Mouse (Mus musculus) adrenal gland, postnatal 14 days (tissue): Measurements from ENCODE around the gene Baz2a. TPM values are rescaled to one million over a fixed set of nuclear protein-coding genes. Genes with fewer than 3 reads are reported as not detected.
"Not testable (repeated sequence)": the region's sequence is repeated elsewhere in the genome, so short reads cannot be mapped to it uniquely, and the experiment has no call there.

ENCODE experiments used
- DNase-seq: peaks from one replicate; pipeline ENCODE4 v3.0.0; 2021; ENCODE audit warnings: mixed read lengths
- total RNA-seq: library from RNA; stranded (reverse); gene quantifications from 2 replicates; pipeline ENCODE4 v1.2.3, GENCODE M21; 2021

The Baz2a gene
- total RNA-seq, 1 experiment from 2014 or later, result 44.3 TPM

DNA sequence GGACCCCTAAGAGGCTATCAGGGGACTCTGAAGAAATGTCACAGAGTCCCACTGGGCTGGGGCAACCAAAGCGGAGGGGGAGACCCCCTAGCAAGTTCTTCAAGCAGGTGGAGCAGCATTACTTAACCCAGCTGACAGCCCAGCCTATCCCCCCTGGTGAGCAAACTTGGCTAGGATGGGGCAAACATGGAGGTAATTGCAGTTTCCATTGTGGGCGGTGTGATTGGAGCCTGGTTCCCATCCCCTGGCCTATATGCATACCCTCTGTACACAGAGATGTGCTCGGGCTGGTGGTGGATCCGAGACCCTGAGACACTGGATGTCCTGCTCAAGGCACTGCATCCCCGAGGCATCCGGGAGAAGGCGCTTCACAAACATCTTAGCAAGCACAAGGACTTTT lies 32.5 kb downstream of the Baz2a start:
- no peak for DNase-seq

DNA sequence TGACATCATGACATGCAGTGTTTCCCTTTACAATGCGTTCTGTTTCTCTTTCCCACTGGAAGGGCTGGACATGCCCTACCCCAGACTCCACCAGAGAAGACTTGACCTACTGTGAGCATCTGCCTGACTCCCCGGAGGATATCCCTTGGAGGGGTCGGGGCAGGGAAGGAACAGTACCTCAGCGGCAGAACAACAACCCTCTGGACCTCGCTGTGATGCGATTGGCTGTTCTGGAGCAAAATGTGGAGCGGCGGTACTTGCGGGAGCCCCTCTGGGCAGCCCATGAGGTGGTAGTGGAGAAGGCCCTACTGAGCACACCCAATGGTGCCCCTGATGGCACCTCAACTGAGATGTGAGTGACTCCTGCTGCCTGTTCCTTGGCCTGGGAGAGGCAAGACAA lies 33.5 kb downstream of the Baz2a start:
- no peak for DNase-seq

DNA sequence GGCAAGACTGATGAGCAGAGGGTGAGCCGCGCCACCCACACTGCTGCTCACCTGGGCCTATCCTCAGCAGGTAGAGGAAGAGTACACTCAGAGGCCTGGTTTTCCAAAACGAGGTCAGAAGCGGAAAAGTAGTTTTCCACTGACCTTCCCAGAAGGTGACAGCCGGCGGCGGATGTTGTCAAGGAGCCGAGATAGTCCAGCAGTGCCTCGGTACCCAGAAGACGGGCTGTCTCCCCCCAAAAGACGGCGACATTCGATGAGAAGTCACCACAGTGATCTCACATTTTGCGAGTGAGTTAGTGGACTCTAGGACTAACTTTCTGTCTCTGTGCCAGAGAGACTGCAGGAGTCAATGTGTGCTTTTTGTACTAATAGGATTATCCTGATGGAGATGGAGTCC lies 34.6 kb downstream of the Baz2a start:
- DNase-seq, result no peak

DNA sequence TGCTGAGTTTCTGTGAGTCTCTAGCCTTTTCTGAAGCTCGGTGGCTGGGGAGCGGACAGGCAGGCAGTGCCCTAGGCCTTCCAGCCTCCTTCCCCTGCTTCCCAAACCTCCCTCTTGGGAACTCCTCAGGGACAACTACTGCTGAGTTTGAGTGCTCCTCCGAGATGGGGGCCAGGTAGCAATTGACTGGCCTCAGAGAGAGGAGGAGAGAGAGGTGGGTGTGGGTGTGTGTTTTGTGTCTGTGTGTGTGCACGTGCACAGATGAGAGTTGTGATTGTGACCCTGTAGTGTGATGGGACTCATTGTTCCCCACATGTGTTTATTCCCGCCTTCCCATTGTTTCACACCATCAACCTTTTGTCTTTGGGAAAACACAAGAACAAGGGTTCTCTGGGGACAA lies 36.1 kb downstream of the Baz2a start:
- DNase-seq, result no peak

DNA sequence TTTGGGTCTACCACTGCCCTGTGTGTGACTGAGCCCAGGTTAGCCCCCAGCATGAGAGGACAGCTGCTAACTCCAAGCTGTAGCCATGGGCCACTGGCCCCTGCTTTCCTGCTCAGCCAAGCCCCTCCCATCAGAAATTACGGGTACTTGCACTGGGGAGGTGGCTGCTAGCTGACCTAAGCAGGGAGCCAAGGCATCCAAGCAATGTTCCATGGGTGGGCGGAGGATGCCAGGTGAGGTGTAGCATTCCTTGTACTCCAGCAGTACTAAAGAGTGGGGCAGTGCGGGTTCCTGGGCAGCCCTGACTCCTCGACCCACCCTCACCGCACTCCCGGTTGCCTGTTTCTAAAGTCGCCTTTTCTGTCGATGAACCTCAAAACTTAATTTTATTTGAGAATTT lies 36.8 kb downstream of the Baz2a start:
- DNase-seq, result no peak

DNA sequence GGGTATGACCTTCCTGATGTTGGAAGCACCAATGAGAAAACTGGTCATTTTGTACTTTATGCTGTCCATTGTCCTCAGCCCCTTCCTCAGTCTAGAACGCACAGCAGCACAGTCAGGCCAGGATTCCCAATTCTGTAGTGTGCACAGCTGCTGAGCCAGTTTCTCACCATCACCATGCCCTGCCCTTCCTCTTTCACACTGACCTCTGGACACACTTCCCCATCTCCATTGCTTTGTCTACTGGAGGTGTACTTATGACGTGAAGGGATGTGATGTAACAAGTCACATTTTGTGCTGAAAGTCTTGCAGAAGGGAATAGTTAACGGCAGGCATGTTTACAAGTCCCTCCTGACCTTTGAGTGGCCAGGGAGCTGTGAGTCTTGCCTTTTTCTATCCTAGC lies 39.9 kb downstream of the Baz2a start:
- no peak for DNase-seq

DNA sequence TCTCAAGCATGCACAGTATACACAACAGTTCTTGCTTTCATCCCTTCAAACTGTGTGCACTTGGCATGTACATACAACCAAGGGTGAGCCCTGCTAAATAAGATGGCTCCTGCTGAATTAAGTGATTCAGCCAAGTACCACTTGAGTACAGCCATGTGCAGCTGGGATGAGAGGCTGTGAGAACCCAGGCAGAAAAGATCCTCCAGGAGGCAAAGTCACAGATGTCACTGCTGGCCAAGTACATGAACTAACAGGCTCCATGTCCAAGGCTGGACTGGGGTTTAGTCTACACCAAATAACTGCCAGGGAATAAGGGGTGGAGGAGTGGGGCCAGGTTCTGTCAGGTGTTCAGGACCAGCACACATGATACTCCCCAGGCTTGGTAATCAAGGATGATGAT lies 40.4 kb downstream of the Baz2a start:
- DNase-seq, result no peak

DNA sequence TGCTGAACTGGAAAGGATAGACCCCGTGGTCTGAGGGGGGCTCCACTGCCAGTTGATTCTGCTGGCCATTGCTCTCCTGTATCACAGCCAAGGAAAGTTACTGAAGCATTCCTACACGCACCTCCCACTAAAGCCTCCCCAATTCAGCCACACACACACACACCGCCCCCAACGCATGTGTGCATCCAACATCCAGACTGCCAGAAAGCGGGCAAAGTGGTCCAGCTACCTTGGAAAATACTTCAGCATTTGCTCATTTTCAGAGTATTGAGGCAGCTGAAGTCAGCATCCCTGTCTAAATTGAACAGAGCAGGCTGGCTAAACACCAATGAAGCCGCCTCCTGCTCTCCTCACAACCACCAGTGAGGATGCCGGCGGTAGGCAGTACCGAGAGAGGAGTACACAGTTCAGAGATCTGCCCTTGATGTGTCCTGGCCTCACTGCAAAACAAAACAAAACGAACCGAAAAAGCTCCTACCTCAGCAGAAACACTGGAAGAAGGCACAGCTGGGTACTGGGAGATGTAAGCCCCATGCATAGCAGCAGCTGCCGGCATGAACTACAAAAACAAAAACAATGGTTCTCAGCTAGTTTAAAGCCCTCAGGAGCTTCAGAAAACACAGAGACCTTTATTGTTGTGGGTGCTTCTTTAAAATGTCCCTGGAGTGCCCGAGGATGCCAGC lies 42.4 kb downstream of the Baz2a start:
- no peak for DNase-seq

DNA sequence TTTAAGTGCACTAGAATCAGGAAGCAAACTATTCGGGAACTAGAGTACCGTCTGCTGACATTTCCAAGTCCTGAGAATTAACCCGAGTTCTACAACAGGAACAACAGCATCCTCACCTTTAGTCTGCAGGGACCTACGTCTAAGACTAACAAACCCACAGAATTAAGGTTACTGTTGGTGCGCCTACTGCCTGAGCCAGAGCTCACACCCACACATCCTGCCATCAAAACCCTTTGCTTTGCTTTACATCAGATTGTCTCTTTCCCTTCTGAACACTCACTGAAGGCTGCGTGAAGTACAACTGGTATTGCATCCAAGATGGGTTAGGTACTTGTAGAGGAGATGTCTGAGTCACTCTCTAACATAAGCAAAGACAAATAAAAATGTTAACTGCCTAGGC lies 44.0 kb downstream of the Baz2a start:
- DNase-seq, result no peak

DNA sequence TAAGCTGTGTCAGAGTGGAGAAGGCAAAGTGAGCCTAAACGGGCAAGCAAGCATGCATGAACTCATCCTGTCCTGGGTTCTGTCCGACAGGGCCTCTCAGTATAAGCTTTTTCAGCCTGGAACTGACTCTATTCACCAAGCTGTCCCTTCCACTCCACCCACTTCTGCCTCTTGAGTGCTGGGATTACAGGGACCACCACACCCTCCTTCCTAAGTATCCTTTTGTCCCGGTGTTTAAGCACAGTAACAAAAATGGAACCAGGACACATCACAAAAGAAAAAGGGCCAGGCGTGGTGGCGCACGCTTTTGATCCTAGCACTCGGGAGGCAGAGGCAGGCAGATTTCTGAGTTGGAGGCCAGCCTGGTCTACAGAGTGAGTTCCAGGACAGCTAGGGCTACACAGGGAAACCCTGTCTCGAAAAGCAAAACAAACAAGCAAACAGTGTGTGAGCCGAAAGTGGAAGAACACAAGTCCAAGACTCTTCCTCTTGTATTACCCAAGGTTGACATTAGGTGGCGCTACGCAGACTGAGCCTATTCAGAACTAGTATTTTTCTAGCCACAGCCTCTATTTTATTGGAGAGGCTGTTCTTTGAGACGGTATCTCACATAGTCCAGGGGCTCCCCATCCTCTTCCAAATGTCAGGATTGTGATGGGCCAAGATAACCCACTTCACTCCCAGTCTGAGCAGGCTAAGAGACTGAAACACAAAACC lies 49.0 kb downstream of the Baz2a start:
- peak; percentile 77 for DNase-seq

DNA sequence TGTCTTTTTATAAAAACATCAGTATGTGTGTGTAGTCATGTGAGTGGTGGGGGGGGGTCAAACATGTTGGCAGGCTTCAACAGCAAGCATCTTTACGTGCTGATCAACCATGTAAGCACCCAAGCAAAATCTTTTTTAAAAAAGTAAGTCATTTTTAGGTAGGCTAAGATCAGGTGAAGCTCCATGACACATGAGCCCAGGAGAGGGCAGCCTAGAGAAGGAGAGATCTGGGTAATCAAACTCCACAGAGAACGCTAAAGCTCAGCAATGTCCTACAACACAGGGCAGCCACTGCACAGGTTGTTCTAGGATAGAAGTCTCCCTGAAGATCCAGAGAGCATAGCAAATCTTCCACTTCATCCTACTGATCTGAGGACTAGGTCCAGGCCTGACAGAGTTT lies 50.8 kb downstream of the Baz2a start:
- no peak for DNase-seq

DNA sequence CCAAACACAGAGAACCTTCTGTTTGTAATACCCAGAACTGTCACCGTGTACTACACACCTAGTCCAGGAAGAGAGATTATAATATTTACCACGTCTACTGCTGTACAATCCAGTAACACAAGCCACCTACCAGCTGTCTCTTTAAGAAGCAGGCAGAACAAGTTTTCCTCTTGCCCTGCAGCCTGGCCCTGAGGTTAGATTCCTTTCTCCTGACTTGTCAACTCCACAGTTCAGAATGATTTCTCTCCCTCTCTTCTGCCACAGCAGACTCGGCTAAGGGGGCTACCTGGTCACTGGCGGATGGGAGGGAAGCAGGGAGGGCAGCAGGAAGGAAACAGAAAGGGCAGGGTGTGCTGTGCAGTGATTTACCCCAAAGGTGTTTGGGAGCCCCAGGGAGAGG lies 52.3 kb downstream of the Baz2a start:
- DNase-seq, result peak; percentile 43

DNA sequence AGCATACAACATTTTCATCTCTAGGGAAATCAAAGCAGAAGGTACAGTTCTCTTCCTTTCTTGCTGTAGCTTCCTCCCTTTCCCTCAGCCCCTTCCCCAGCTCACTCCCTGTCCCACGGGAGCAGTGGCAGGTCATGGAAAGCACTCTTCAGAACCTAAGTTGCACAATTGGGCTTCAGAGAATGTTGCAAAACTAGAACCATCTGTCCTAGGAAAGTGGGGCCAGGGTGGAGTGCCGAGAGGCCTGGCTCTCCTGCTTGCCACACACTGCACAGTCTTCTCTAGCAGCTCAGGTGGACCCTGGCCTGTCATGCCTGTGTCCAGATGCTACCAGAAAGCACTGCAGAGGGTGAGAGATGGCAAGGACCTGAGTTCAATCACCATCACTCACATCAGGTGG lies 53.6 kb downstream of the Baz2a start:
- peak; percentile 66 for DNase-seq

DNA sequence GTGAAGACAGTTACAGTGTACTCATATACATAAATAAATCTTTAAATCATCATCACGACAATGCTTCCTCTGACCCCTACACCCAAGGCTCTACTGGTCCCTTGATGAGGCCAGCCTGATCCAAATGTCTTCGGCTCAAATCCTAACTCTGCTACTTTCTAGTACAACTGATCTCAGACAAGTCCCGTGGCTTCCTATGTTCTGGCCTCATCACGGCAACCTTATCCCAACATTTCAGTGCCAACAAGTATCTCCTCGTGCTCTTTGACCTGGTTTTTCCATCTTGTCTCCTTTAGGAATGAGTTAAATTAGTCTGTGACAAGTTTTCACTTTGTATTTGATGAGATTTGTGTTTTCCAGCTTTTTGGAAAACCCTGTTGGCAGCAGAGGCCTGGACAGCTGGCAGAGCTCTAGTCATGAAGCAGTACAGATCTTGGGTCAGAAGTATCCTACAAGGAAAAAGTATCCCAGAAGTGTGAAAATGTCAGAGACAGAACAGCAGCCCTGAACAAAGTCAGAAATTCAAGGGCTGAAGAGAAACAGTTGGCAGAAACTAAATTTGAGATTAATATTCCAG lies 57.5 kb downstream of the Baz2a start:
- DNase-seq, result no peak

DNA sequence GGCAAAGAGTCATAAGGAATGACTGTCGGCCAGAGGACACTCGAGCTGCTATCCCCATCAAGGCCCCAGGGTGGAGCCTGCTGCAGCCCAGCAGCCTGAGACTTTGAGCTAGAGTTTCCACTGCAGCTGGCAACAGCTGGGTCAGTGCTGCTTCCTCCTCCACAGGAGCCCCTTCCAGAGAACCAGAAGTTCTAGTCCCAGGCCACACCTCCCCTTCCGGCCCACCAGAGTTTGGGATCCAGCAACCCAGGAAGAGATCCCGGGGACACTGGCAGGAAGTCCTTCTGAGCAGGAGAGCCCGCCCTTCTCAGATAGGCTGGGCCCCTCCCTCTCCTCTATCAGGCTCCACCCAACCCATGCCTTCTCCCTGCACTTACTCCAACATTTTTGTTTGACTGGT lies 58.2 kb downstream of the Baz2a start:
- DNase-seq, result peak; percentile 91

DNA sequence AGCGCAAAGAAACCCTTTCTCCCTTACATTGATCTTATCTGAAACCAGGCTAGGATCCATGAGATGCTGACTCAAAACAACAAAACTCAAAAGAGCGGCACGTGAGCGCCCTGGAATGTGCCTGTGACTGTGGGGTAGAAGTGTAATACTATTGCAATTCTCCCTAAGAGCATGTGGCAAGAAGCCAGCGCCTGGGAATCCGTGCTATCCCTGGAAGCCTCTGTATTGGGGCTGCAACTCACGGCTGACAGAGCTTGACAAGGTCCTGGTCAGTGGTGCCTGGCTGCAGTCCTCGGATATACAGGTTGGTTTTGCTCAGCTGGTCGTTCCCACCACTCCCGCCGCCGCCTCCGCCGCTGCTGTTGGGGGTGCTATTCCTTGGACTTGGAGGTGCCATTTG lies 59.6 kb downstream of the Baz2a start:
- DNase-seq, result peak; percentile 84

DNA sequence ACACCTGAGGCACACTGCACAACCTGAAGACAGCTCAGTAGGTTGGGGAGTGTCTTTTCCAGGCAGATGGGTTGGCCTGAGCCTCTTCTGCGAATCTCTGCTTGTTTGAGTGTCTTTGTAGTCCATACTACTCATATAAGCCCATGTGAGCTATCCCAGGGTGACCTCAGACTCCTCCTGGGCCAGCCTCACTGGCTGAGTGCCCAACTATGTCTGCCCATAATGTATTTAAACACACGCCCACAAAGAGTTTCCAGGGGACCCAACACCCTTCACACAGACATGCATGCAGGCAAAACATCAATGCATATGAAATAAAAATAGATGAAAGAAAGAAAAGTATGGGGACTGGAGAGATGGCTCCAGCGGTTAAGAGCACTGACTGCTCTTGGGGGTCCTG lies 62.6 kb downstream of the Baz2a start:
- DNase-seq, result no peak

DNA sequence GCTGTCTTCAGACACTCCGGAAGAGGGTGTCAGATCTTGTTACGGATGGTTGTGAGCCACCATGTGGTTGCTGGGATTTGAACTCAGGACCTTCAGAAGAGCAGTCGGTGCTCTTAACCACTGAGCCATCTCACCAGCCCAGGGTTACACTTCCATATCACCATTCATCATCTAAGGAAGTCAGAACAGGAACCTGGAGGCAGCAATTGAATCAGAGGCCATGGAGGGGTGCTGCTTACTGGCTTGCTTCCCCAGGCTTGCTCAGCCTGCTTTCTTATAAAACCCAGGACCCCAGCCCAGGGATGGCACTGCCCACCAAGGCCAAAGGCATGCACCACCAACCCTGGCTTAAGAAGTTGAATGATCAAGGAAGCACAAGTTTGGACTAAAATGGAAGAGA lies 74.3 kb downstream of the Baz2a start:
- not testable (repeated sequence) for DNase-seq

DNA sequence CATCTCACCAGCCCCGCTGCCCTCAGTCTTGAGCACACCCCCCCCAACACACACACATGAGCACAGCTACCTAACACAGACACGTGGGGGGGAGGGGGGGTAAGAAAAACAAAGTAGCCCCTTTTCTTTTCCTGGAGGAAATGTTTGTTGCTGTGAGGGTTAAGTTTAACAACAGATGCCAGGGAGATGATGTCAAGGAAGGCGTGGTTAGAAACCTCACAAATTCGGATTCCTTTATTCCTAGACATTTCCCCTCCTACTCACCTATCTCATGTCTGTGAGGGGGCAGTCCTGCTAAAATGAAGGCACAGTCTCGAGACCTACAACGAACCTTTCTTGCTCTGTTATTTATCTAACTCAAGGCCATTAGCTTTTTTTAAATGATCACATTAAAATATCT lies 75.7 kb downstream of the Baz2a start:
- DNase-seq, result no peak

DNA sequence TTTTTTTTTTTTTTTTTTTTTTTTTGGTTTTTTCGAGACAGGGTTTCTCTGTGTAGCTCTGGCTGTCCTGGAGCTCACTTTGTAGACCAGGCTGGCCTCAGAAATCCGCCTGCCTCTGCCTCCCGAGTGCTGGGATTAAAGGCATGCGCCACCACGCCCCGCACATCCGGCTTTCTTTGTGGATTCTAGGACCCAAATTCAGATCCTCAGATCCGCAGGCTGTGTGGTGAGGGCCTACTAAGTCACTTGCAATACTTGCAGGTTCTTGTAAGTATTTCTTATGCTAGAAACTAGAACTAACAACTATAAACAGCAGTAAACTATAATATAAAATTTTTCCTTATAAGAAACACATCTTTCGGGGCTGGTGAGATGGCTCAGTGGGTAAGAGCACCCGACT lies 80.0 kb downstream of the Baz2a start:
- DNase-seq, result not testable (repeated sequence)

DNA sequence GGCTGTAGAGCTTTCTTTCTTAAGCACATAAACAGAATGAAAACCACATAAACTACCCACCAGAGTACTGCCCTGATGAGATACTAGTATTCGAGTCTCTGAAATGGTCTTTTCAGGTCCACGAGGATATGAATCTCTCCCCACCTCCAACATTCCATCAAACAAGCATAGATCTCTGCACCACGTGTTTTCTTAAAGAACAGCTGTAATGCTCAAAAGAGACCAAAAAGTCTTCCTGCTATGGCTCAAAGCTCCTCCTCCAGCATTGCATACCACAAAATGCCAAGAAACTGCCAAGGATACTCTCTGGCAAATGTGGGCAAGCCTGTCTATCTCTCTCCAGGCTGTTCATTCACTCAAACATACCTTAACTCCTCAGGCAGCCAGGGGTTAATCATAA lies 83.9 kb downstream of the Baz2a start:
- no peak for DNase-seq

DNA sequence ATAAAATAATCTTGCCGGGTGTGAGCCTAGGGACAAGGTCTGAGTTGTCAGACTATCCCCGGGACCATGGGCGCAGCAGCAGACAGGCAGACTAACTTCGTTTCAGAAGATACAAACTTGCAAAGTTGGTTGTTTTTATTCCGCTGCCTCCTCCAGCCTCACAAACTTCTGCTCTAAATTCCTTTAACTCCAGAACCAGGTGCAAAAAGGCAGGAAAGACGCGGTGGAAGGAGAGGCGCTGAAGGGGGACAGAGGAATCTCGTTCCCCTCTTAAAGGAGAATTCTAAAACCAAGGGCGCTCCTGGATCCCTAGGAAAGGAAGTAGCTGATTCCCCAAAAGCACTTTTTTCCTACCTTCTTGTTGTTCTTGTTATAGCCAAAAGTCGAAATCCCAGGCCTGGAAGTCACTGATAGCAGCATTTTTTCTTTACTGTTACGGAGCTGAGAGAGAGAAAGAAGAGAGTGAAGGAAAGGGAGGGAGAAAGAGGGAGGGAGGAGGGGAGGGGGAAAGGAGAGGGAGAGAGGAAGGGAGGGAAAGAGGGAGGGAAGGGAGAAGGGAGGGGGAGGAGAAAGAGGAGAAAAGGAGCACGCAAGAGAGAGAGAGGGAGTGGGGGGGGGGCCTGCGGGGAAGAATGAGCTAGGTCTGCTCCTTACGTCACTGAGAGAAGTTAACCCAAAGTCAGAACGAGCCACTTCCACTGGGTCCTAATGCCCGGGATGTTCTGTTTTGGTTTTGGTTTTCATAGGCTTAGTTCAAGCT lies 84.8 kb downstream of the Baz2a start:
- peak; percentile 79 for DNase-seq

DNA sequence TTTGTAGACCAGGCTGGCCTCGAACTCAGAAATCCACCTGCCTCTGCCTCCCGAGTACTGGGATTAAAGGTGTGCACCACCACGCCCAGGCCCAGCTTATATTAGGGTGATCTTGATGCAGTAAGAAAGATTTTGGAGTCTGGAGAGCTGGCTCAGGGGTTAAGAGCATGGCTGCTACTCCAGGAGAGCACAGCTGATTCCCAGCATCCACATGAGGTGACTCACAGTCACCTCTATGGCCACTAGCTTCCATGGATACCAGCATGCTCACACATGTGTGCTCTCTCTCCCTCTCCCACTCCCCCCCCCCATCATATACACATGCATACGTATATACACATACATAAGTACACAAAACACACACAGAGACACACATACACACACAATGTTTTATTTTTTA lies 85.9 kb downstream of the Baz2a start:
- no peak for DNase-seq
